Mouse (Mus musculus): ENCODE measurements around the gene Map10.

Gene Map10

DNA sequence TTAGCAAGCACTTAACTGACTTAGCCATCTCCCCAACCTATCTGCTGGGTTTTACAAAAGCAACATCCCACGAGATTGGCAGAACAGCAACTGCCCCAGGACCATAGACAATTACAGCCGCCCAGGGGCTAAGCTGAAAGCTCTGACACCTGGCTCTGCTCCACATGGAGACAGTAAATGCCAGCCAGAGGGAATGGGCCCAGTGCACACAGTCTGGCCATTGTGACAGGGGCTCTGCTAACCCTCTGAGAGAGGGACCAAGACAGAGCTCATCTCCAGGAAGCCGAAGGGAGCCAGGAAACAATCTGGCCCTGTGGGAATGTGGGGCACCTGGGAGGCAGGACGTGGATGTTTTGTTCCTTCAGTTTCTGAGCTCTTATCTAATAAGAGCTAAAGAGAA, 46.6 kb downstream of the Map10 start:
- DNase-seq (ENCODE audit: extremely low spot score), result no peak

DNA sequence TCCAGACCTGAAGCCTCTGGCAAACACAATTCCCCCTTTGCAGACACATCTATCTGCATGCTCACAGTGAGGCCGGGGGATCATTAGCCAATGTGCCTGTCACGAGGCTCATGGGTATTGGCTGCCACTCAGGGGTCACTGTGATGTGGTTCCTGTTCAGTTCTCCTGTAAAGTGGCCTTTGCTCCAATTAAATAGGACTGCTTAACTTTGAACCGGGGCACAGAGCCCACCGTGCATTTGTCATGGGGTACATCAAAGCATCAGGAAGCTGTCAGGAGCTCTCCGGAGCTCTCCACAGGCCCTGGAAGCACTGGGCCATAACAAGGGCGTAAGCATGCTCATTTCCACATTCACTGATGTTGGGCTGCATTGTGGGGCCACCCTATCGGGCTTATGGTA, 47.0 kb downstream of the Map10 start:
- DNase-seq (ENCODE audit: extremely low spot score), result peak; percentile 31

DNA sequence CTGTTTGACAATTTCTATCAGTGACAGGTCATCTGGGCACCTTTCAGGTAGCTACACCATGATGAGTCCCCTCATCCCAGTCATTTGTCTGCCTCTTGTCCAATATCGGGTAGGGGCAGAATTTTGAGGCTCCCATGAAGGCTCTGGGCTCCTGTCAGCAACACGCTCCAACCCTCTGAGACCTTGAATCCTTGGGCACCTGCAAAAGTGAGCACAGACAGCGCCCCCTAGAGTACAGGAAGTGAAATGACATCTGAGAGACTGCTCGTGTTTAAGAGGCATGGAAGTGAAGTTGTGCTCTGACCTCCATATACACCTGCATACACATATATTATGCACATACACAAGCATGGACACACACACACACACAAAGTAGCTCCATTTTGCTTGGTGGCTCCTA, 49.3 kb downstream of the Map10 start:
- DNase-seq (ENCODE audit: extremely low spot score), result no peak

DNA sequence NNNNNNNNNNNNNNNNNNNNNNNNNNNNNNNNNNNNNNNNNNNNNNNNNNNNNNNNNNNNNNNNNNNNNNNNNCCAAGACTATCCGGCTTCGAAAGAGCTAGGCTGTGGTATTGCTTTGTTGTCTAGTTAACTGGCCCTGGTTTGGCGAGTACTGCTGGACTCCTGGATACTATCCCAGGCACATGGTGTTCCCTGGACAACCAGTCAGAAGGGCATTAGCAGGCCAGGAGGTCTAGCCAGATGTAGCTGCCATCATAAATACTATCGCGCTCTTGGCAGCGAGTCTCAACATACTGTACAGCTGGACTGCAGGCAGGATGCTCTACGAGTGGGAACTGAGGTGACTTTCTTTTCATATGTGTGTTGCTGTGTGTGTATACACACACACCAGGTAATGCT, 53.1 kb downstream of the Map10 start:
- DNase-seq (ENCODE audit: extremely low spot score), result no peak

Measured in embryo, embryonic 9.5 days (tissue).